In the genomic region with DNA sequence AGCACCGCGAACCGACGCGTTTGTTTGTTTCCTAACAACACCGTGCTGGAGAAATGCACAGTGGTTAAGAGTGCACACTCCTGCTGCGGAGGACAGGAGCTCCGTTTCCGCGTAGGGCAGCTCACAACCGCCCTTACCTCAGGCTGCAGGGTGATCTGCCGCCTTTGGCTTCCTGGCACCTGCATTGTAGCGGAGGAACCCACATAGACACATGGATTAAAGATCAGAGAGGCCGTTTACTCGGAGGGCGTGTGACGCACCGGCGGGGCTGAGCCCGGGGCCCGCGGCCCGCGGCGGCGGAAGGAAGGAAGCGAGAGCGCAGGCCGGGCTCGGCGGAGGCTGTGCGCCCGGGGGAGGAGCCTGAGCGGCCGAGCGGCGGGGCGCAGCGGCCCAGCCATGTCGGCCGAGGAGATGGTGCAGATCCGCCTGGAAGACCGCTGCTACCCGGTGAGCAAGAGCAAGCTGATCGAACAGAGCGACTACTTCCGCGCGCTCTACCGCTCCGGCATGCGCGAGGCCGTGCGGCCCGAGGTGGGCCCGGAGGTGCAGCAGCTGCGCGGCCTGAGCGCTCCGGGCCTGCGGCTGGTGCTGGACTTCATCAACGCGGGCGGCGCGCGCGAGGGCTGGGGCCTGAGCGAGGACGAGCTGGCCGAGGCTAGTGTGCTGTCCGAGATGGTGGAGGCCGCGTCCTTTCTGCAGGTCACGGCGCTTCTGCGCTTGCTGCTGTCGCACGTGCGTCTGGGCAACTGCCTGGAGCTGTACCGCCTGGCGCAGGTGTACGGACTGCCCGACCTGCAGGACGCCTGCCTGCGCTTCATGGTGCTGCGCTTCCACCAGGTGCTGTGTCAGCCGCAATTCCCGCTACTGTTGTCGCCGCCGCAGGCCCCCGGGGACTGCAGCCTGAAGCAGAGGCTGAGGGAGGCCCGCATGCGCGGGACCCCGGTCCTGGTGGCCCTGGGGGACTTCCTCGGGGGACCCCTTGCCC, we compare ENCODE assay signal across 8 mouse cellular contexts. TPM values are rescaled to one million over a fixed set of nuclear protein-coding genes. Genes with fewer than 3 reads are reported as not detected.
DNase-seq lines count a peak whose midpoint lies in the region; ATAC-seq and TF ChIP-seq lines count a peak whose summit lies in the region.

A gene (plus strand): TSS at position 244 of the 985 bp plus-strand sequence.

- DNase-seq in kidney, postnatal 10 days, result peak; percentile 86
- peak; percentile 82 for DNase-seq in liver, embryonic 11.5 days (ENCODE audit: low spot score)
- DNase-seq in naive thymus-derived CD4-positive, alpha-beta T cell, adult 2 months (ENCODE audit: low read depth), result peak; percentile 90
- peak; percentile 78 for DNase-seq in splenic B cell, adult 2 months (ENCODE audit: low read depth, low spot score)

- H3K9me3 ChIP-seq in heart, embryonic 13.5 days, result 0 out of 2 replicates have a peak, but pooled peaks cover 4% of the 10 kb centered on the region
- no peaks in the 10 kb centered on the region for H3K9me3 ChIP-seq in liver, embryonic 11.5 days (ENCODE audit: control insufficient read depth, low read length)

- peaks cover 51% of the 10 kb centered on the region for H3K79me2 ChIP-seq in C2C12 (ENCODE audit: control insufficient read depth, insufficient read depth)

- TF ChIP-seq POLR2A in bone marrow, adult 2 months (IDR thresholded peaks at IDR 0.05; ENCODE audit: borderline replicate concordance, control insufficient read depth, low read depth, low read length), result peak; percentile 68; the same call in 1 of the 2 replicates
- TF ChIP-seq POLR2A in embryonic fibroblast, embryonic 13.5 days (IDR thresholded peaks at IDR 0.05; ENCODE audit: low read depth, low read length), result peak; percentile 86

- peak; percentile 59; the same call in 1 of the 2 replicates for ATAC-seq in heart, embryonic 13.5 days (ENCODE audit: extremely low read depth, insufficient number of reproducible peaks, low FRiP score, low TSS enrichment)
- peak; percentile 90 for ATAC-seq in liver, embryonic 11.5 days (replicated peaks; ENCODE audit: low FRiP score)

- peak within 1 kb of the TSS; percentile 95 for H3K4me2 ChIP-seq in heart, embryonic 13.5 days
- peak within 1 kb of the TSS; percentile 95 for H3K4me2 ChIP-seq in liver, embryonic 11.5 days

- H3K27ac ChIP-seq in bone marrow, adult 2 months (ENCODE audit: control insufficient read depth, insufficient read depth, low read depth, low read length, poor library complexity), result peak within 1 kb of the TSS; percentile 84
- peak within 1 kb of the TSS; percentile 43; the same call in 1 of the 2 replicates for H3K27ac ChIP-seq in embryonic fibroblast, embryonic 13.5 days (ENCODE audit: insufficient read depth, low read length)
- peak within 1 kb of the TSS; percentile 87 for H3K27ac ChIP-seq in heart, embryonic 13.5 days (replicated peaks)
- peak within 1 kb of the TSS; percentile 73 for H3K27ac ChIP-seq in liver, embryonic 11.5 days (ENCODE audit: low read depth, low read length)

- H3K9ac ChIP-seq in heart, embryonic 13.5 days, result peak within 1 kb of the TSS; percentile 93
- H3K9ac ChIP-seq in liver, embryonic 11.5 days (ENCODE audit: low read depth, low read length), result peak within 1 kb of the TSS; percentile 94

- H3K27me3 ChIP-seq in C2C12 (ENCODE audit: control insufficient read depth, insufficient read depth, insufficient read length), result no peaks in the 10 kb centered on the region
- peaks cover 13% of the 10 kb centered on the region; the same call in 1 of the 2 replicates for H3K27me3 ChIP-seq in heart, embryonic 13.5 days (replicated peaks)
- no peaks in the 10 kb centered on the region for H3K27me3 ChIP-seq in liver, embryonic 11.5 days (replicated peaks; ENCODE audit: control insufficient read depth, insufficient read depth, low read length)
- no peaks in the 10 kb centered on the region for H3K27me3 ChIP-seq in splenic B cell, adult 2 months (ENCODE audit: control insufficient read depth, insufficient read depth, low read length, poor library complexity, severe bottlenecking)

- WGBS in bone marrow, adult 2 months, result under 1% methylated on average over 98 of the region's 99 CpGs
- WGBS in heart, embryonic 13.5 days, result under 1% methylated on average over 98 of the region's 99 CpGs
- WGBS in liver, embryonic 11.5 days, result under 1% methylated on average over 99 of the region's 99 CpGs

- H3ac ChIP-seq in C2C12 (ENCODE audit: control insufficient read depth, insufficient read length, low read depth), result peak within 1 kb of the TSS; percentile 92

- H3K79me3 ChIP-seq in C2C12 (ENCODE audit: low read depth), result peaks cover 40% of the 10 kb centered on the region

- peaks cover 4% of the 10 kb centered on the region; the same call in 1 of the 2 replicates for H3K4me1 ChIP-seq in bone marrow, adult 2 months (ENCODE audit: control insufficient read depth, insufficient read depth, low read length)
- H3K4me1 ChIP-seq in embryonic fibroblast, embryonic 13.5 days (ENCODE audit: control insufficient read depth, insufficient read depth, low read length), result no peaks in the 10 kb centered on the region; the same call in 1 of the 2 replicates
- peaks cover 41% of the 10 kb centered on the region for H3K4me1 ChIP-seq in heart, embryonic 13.5 days
- H3K4me1 ChIP-seq in liver, embryonic 11.5 days (replicated peaks; ENCODE audit: control insufficient read depth, insufficient read depth, low read length), result peaks cover 14% of the 10 kb centered on the region

- peaks cover 10% of the 10 kb centered on the region for H3K36me3 ChIP-seq in C2C12 (ENCODE audit: control insufficient read depth, insufficient read depth)
- H3K36me3 ChIP-seq in heart, embryonic 13.5 days, result peaks cover 25% of the 10 kb centered on the region
- H3K36me3 ChIP-seq in liver, embryonic 11.5 days (ENCODE audit: control insufficient read depth, insufficient read depth, low read length), result no peaks in the 10 kb centered on the region
- H3K36me3 ChIP-seq in splenic B cell, adult 2 months (ENCODE audit: control insufficient read depth, insufficient read depth, low read length, poor library complexity, severe bottlenecking), result peaks cover 3% of the 10 kb centered on the region; the same call in 1 of the 2 replicates

- peak within 1 kb of the TSS; percentile 79 for H3K4me3 ChIP-seq in C2C12 (ENCODE audit: insufficient read depth, poor library complexity, severe bottlenecking)
- H3K4me3 ChIP-seq in bone marrow, adult 2 months (replicated peaks; ENCODE audit: control insufficient read depth, low read depth, low read length), result peak within 1 kb of the TSS; percentile 92
- peak within 1 kb of the TSS; percentile 68 for H3K4me3 ChIP-seq in embryonic fibroblast, embryonic 13.5 days (ENCODE audit: insufficient read depth, low read length)
- peak within 1 kb of the TSS; percentile 78 for H3K4me3 ChIP-seq in heart, embryonic 13.5 days
- peak within 1 kb of the TSS; percentile 94 for H3K4me3 ChIP-seq in liver, embryonic 11.5 days (ENCODE audit: low read depth, low read length)

- TF ChIP-seq CTCF in C2C12 (IDR thresholded peaks at IDR 0.05; ENCODE audit: control insufficient read depth, insufficient read depth, insufficient read length), result no peak
- no peak for TF ChIP-seq CTCF in bone marrow, adult 2 months (IDR thresholded peaks at IDR 0.05; ENCODE audit: control insufficient read depth, insufficient read depth, low read length)
- TF ChIP-seq CTCF in embryonic fibroblast, embryonic 13.5 days (IDR thresholded peaks at IDR 0.05; ENCODE audit: borderline replicate concordance, insufficient read depth, low read length), result no peak

TF ChIP-seq in C2C12, 6 proteins besides CTCF, POLR2A, EP300 and RAD21:
- TF ChIP-seq MYOG (IDR thresholded peaks at IDR 0.05; ENCODE audit: control insufficient read depth, extremely low read depth, insufficient read length) (no peak), MYOD1 (IDR thresholded peaks at IDR 0.05; ENCODE audit: control insufficient read depth, insufficient read length, low read depth) (no peak), FOSL1 (IDR thresholded peaks at IDR 0.05; ENCODE audit: insufficient read depth, low read length, poor library complexity, severe bottlenecking) (no peak), USF1 (IDR thresholded peaks at IDR 0.05; ENCODE audit: low read depth) (no peak), MAX (IDR thresholded peaks at IDR 0.05) (no peak), CEBPB (IDR thresholded peaks at IDR 0.05; ENCODE audit: low read depth) (no peak)

RNA-seq across cellular contexts. Expression of the gene that starts here (rescaled TPM):
- 4.6 TPM for polyA plus RNA-seq in C2C12 (2012; fragmentation: generic; extraction: Trizol)
- 1.3 and 3.9 TPM in 2 replicates for polyA plus RNA-seq in bone marrow, adult 2 months (2011; ENCODE audit: insufficient read depth, insufficient read length, low replicate concordance, missing spikeins)
- 16.3 and 17.8 TPM in 2 replicates for polyA plus RNA-seq in embryonic fibroblast, embryonic 13.5 days (2011; ENCODE audit: insufficient read length, low read depth, missing spikeins)
- 3.6 and 3.9 TPM in 2 replicates for polyA plus RNA-seq in heart, embryonic 13.5 days (2015; fragmentation: Nextera tagmentation; extraction: Ambion mirVana)
- 6.8 and 7.6 TPM in 2 replicates for polyA plus RNA-seq in liver, embryonic 11.5 days (2014; fragmentation: Nextera tagmentation; extraction: Ambion mirVana)

Comparison
In these comparisons a context has a peak if more than half of its experiments do, and no peak if none do; other contexts are left out.
1. Peak in every context shown above with its lines: DNase-seq, ATAC-seq, H3K4me3 ChIP-seq and H3K27ac ChIP-seq.